Mouse (Mus musculus): ENCODE results near the gene Ddc.

The Ddc gene

GRCm38 (mm10) chr11:11781728-11782127 lies 116.2 kb downstream of the Ddc start:
- no peak for DNase-seq (ENCODE audit: low spot score)

DNA sequence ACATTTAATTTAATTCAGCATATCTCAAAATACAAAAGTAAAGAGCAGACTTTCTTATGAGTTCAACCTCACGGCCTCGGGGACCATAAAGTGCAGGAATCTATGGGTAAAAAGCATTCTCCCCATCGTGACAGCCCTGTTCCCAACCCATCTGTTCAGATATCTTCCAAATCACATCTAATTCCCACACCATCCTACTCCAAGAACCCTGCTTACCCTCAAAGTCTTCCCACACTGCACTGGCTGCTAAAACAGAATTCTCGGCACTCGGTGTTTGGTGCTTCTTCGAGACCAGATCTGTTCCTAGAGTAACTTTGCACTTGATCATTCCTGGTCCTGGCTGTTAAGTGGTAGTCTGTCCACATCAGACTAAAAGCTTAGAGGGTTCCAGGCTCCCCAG lies 119.6 kb downstream of the Ddc start:
- DNase-seq (ENCODE audit: low spot score): no peak

- no peak for DNase-seq (ENCODE audit: low spot score)
Observed at GRCm38 (mm10) chr11:11777796-11778195, 120.1 kb downstream of the Ddc start.

- no peak for DNase-seq (ENCODE audit: low spot score)
Observed at GRCm38 (mm10) chr11:11777246-11777645, 120.7 kb downstream of the Ddc start.

DNA sequence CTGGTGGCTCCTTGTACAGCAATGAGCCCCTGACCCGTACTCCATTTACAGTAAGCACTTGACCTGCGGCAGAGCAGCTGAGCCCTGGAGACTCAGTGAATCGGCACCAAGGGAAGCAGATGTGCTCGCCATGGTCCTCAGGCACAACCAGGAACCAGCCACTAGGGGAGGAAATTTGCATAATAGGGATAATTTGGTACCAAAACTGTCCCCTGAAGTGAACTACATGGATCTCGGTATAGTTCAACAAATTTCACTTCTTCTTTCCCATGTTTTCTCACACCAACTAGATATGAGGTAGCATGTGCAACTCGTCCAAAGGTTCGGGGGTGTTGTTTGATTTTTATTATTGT lies 121.1 kb downstream of the Ddc start:
- DNase-seq (ENCODE audit: low spot score): no peak

DNA sequence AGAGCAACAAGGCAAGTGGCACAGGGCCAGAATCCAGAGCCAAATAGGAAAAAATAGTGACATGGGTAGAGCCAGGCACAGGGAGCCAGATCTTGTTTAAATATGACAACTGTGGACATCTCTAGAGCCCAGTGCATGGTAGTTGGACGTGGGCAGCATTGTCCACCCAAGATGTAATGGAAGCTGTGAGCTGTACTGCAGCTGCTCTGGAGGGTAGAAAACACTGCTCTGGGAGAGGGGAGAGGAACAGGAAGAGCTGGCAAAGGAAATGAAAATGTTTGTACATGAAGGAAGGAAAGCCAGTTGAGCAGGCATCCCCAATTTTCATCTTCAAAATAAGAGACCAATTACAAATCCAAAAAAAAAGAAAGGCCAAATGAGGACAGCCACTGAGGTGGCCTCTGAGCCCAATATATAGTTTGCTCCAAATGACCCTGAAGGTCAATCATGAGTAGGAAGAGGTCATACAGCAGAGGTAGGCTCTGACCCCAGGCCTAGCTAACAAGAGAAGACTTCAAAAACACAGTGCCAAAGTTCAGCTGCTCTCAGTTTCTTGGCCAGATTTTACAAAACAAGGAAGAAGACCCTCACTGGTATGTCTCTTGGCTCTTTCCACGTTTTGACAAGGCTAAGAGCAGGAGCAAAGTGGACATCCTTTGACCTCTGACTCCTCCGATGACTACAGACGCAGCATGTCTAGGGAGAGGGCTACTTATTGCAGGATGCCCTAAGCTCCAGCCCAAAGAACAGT lies 121.7 kb downstream of the Ddc start:
- no peak for DNase-seq (ENCODE audit: low spot score)

GRCm38 (mm10) chr11:11774893-11775292 lies 123.1 kb downstream of the Ddc start:
- no peak for DNase-seq (ENCODE audit: low spot score)

DNA sequence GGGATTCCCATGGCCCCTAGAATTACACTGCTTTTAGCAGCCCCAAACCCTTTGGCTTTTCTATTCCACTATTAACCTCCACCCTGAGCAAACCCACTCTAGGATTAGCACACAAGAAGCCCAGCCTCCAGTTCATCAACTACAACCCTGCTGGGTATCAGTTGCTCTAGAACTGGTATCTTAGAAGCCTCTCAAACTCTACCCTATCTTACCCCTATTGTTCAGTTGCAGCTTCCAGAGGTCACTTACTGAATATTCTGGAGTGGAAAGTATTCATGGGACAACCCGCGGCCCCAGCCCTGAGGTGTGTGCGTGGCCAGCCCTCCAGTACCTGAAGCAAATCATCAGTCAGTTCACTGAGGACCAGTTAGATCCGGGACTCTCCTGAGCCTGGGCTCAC lies 123.6 kb downstream of the Ddc start:
- DNase-seq (ENCODE audit: low spot score): no peak

GRCm38 (mm10) chr11:11772196-11772595 lies 125.7 kb downstream of the Ddc start:
- DNase-seq (ENCODE audit: low spot score): no peak

DNA sequence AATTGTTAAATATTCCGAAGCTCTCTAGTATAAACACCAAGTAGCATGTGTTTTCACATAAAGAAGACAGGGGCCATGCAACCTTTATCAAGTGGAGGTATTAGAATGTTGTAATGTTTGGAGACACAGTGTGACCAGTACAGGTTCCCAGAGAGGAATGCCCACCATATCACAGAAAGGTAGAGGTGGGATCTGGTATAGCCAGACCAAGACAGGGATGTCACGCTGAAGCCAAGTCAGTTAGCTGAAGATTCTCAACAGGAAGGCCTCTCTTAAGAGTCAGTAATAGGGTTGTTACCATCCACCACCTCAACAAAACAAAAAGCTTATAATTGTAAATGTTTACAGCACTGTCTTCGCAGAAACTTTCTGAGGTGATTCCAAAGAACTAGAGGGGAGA lies 127.3 kb downstream of the Ddc start:
- no peak for DNase-seq (ENCODE audit: low spot score)

DNA sequence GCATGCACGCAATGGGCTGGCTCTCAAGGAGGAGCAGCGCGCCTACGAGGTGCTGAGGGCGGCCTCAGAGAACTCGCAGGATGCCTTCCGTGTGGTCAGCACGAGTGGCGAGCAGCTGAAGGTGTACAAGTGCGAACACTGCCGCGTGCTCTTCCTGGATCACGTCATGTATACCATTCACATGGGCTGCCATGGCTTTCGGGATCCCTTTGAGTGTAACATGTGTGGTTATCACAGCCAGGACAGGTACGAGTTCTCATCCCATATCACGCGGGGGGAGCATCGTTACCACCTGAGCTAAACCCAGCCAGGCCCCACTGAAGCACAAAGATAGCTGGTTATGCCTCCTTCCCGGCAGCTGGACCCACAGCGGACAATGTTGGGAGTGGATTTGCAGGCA lies 128.7 kb downstream of the Ddc start:
- no peak for DNase-seq (ENCODE audit: low spot score)

- no peak for DNase-seq (ENCODE audit: low spot score)
Observed at GRCm38 (mm10) chr11:11768057-11768456, 129.9 kb downstream of the Ddc start.

DNA sequence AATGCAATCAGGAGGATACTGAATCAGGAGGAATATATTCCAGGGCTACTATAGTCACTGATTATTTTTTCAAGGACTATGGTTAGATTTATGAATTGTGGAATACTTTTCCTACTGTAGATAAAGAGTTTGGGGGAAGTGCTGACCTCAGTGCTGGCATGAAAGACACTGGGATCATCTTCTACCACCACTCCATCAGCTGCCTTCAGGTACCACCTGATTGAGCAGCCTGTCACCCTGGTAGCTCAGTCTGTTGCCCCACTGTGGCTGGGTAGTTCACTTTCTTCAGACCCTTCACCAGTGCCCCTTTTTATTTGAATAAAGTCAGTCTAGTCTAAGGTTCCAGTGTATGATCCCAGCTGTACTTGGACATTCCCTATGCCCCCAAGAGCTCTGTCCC lies 131.2 kb downstream of the Ddc start:
- no peak for DNase-seq (ENCODE audit: low spot score)

GRCm38 (mm10) chr11:11766105-11766504 lies 131.8 kb downstream of the Ddc start:
- no peak for DNase-seq (ENCODE audit: low spot score)

GRCm38 (mm10) chr11:11765414-11765813 lies 132.5 kb downstream of the Ddc start:
- no peak for DNase-seq (ENCODE audit: low spot score)

Data from MN1 (cell line).